Comparison of ENCODE assay signal across 23 mouse cellular contexts in genomic region chr9:121044471-121045206, GRCm38 (mm10).
DNase-seq lines count a peak whose midpoint lies in the region; ATAC-seq and TF ChIP-seq lines count a peak whose summit lies in the region.
"Had no signal": no experiment of that assay in that cellular context is flagged by ENCODE, and none has a peak within 500 bp of the region (broad histone marks: within the 10 kb centered on the region; RNA-seq: fewer than 3 reads in every experiment).

No protein-coding gene starts in this region.

- no peak overlapping the region for H3K4me3 ChIP-seq in hindbrain, postnatal 0 days (ENCODE audit: low read length)
- H3K4me3 ChIP-seq in hindbrain, embryonic 10.5 days: no peak overlapping the region
- H3K4me3 ChIP-seq in forebrain, embryonic 15.5 days: no peak overlapping the region
- H3K4me3 ChIP-seq in limb, embryonic 13.5 days: no peak overlapping the region
- H3K4me3 ChIP-seq: embryonic facial prominence, embryonic 15.5 days; heart, adult 2 months; kidney, embryonic 15.5 days; midbrain, embryonic 12.5 days had no signal

- DNase-seq in hindbrain, postnatal 0 days (ENCODE audit: low spot score): no peak
- DNase-seq in hindbrain, embryonic 10.5 days (ENCODE audit: low spot score): no peak
- DNase-seq in brain, embryonic 14.5 days (ENCODE audit: low read depth): peak; percentile 80
- no peak for DNase-seq in liver
- no peak for DNase-seq in c-Kit-positive CD71-positive TER-119-positive erythroid progenitor cells, embryonic 14.5 days (ENCODE audit: low spot score)
- DNase-seq: adrenal gland, postnatal 14 days; cerebellum, adult 9-11 months; gastrocnemius, postnatal 14 days; heart, adult 2 months; heart, postnatal 4 days; kidney, postnatal 36 days; layer of hippocampus, adult 9-11 months; liver, postnatal 0 days; right cerebral cortex, postnatal 25 days; thymus, postnatal 14 days had no signal

- no peak for TF ChIP-seq CTCF in hindbrain, postnatal 0 days (IDR thresholded peaks at IDR 0.05; ENCODE audit: low read depth)
- no peak for TF ChIP-seq CTCF in brain, embryonic 14.5 days (IDR thresholded peaks at IDR 0.05; ENCODE audit: borderline replicate concordance, extremely low read depth, insufficient read depth, insufficient read length)

- 79% methylated on average over 17 of the region's 17 CpGs for WGBS in hindbrain, postnatal 0 days
- WGBS in hindbrain, embryonic 10.5 days: 85% methylated on average over 17 of the region's 17 CpGs
- 64% methylated on average over 17 of the region's 17 CpGs for WGBS in forebrain, embryonic 15.5 days
- WGBS in limb, embryonic 13.5 days: 65% methylated on average over 17 of the region's 17 CpGs

- H3K9me3 ChIP-seq in hindbrain, postnatal 0 days (ENCODE audit: low read length): no peaks in the 10 kb centered on the region
- H3K9me3 ChIP-seq in hindbrain, embryonic 10.5 days: no peaks in the 10 kb centered on the region
- H3K9me3 ChIP-seq in forebrain, embryonic 15.5 days: no peaks in the 10 kb centered on the region
- no peaks in the 10 kb centered on the region for H3K9me3 ChIP-seq in limb, embryonic 13.5 days
- H3K9me3 ChIP-seq: embryonic facial prominence, embryonic 15.5 days; kidney, embryonic 15.5 days; midbrain, embryonic 12.5 days had no signal

- H3K4me1 ChIP-seq in hindbrain, postnatal 0 days (ENCODE audit: insufficient read depth, low read length): no peaks in the 10 kb centered on the region
- H3K4me1 ChIP-seq in hindbrain, embryonic 10.5 days (replicated peaks): peaks cover 14% of the 10 kb centered on the region; the same call in 1 of the 2 replicates
- peaks cover 10% of the 10 kb centered on the region for H3K4me1 ChIP-seq in forebrain, embryonic 15.5 days
- H3K4me1 ChIP-seq in limb, embryonic 13.5 days: peaks cover 9% of the 10 kb centered on the region
- H3K4me1 ChIP-seq: embryonic facial prominence, embryonic 15.5 days; kidney, embryonic 15.5 days had no signal

- no peak overlapping the region for H3K4me2 ChIP-seq in hindbrain, postnatal 0 days (ENCODE audit: low read depth, low read length)
- no peak overlapping the region for H3K4me2 ChIP-seq in forebrain, embryonic 15.5 days (replicated peaks)
- H3K4me2 ChIP-seq in limb, embryonic 13.5 days (replicated peaks): no peak overlapping the region
- H3K4me2 ChIP-seq: embryonic facial prominence, embryonic 15.5 days; kidney, embryonic 15.5 days; liver, embryonic 11.5 days; midbrain, embryonic 12.5 days had no signal

- peak; percentile 27; the same call in 1 of the 2 replicates for ATAC-seq in hindbrain, postnatal 0 days
- peak; percentile 76 for ATAC-seq in forebrain, embryonic 15.5 days (replicated peaks)
- ATAC-seq in limb, embryonic 13.5 days (ENCODE audit: low FRiP score, low read depth): peak; percentile 24; the same call in 1 of the 2 replicates
- ATAC-seq: intestine, postnatal 0 days; liver, postnatal 0 days; lung, postnatal 0 days had no signal

- H3K27ac ChIP-seq in hindbrain, postnatal 0 days: no peak overlapping the region
- H3K27ac ChIP-seq in hindbrain, embryonic 10.5 days: no peak overlapping the region
- peak overlapping the region; percentile 44 for H3K27ac ChIP-seq in forebrain, embryonic 15.5 days (replicated peaks)
- no peak overlapping the region for H3K27ac ChIP-seq in limb, embryonic 13.5 days
- H3K27ac ChIP-seq: embryonic facial prominence, embryonic 15.5 days; heart, adult 2 months; kidney, embryonic 15.5 days; midbrain, embryonic 12.5 days had no signal

- H3K27me3 ChIP-seq in hindbrain, postnatal 0 days (ENCODE audit: insufficient read depth, low read length): no peaks in the 10 kb centered on the region
- no peaks in the 10 kb centered on the region for H3K27me3 ChIP-seq in hindbrain, embryonic 10.5 days (ENCODE audit: insufficient read depth, poor library complexity, severe bottlenecking)
- H3K27me3 ChIP-seq in forebrain, embryonic 15.5 days: no peaks in the 10 kb centered on the region
- no peaks in the 10 kb centered on the region for H3K27me3 ChIP-seq in limb, embryonic 13.5 days
- H3K27me3 ChIP-seq: embryonic facial prominence, embryonic 15.5 days; kidney, embryonic 15.5 days; midbrain, embryonic 12.5 days had no signal

- no peak overlapping the region for H3K9ac ChIP-seq in hindbrain, postnatal 0 days (replicated peaks; ENCODE audit: low read length)
- no peak overlapping the region for H3K9ac ChIP-seq in forebrain, embryonic 15.5 days (replicated peaks)
- H3K9ac ChIP-seq in limb, embryonic 13.5 days: no peak overlapping the region
- H3K9ac ChIP-seq: embryonic facial prominence, embryonic 15.5 days; kidney, embryonic 15.5 days; liver, postnatal 0 days; midbrain, embryonic 12.5 days had no signal

- no peaks in the 10 kb centered on the region for H3K36me3 ChIP-seq in hindbrain, postnatal 0 days (ENCODE audit: insufficient read depth, low read length)
- H3K36me3 ChIP-seq in hindbrain, embryonic 10.5 days: no peaks in the 10 kb centered on the region
- no peaks in the 10 kb centered on the region for H3K36me3 ChIP-seq in forebrain, embryonic 15.5 days
- H3K36me3 ChIP-seq in limb, embryonic 13.5 days: no peaks in the 10 kb centered on the region
- H3K36me3 ChIP-seq: embryonic facial prominence, embryonic 15.5 days; kidney, embryonic 15.5 days; midbrain, embryonic 12.5 days had no signal

- TF ChIP-seq POLR2A in brain, embryonic 14.5 days (IDR thresholded peaks at IDR 0.05; ENCODE audit: borderline replicate concordance, extremely low read depth, insufficient read depth, insufficient read length, poor library complexity, severe bottlenecking): no peak

Comparison
In these comparisons a context has a peak if more than half of its experiments do, and no peak if none do; other contexts are left out.
1. ATAC-seq: peak in every context shown above with its lines; median percentile 76 in forebrain, embryonic 15.5 days; 27 in hindbrain, postnatal 0 days; 24 in limb, embryonic 13.5 days.